Mouse (Mus musculus): ENCODE results near the gene Ccdc170. TPM values are rescaled to one million over a fixed set of nuclear protein-coding genes. Genes with fewer than 3 reads are reported as not detected.

Ccdc170 gene
- polyA plus RNA-seq, 1 experiment, result 0.06 TPM

GRCm38 (mm10) chr10:4533873-4534272 lies 51.6 kb downstream of the Ccdc170 start:
- Histone ChIP-seq H3K9me3 (no peaks in the 10 kb centered on the region), H3K27me3 (replicated peaks) (peaks cover 1% of the 10 kb centered on the region), H3K4me3 (replicated peaks) (no peak overlapping the region), H3K4me1 (no peaks in the 10 kb centered on the region), H3K36me3 (replicated peaks; ENCODE audit: low read length) (no peaks in the 10 kb centered on the region)
- TF ChIP-seq GATA1 (IDR thresholded peaks at IDR 0.05; ENCODE audit: borderline replicate concordance, low read length) (no peak), FLI1 (IDR thresholded peaks at IDR 0.05; ENCODE audit: low read length) (no peak)

- H3K4me1 ChIP-seq, result no peaks in the 10 kb centered on the region
- TF ChIP-seq FLI1 (IDR thresholded peaks at IDR 0.05; ENCODE audit: low read length) (no peak), GATA1 (IDR thresholded peaks at IDR 0.05; ENCODE audit: borderline replicate concordance, low read length) (no peak)
- no peak overlapping the region for H3K4me3 ChIP-seq (replicated peaks)
- H3K36me3 ChIP-seq (replicated peaks; ENCODE audit: low read length), result no peaks in the 10 kb centered on the region
- H3K9me3 ChIP-seq, result peaks cover 10% of the 10 kb centered on the region
- peaks cover 10% of the 10 kb centered on the region for H3K27me3 ChIP-seq (replicated peaks)
Observed at GRCm38 (mm10) chr10:4545550-4545949, 63.2 kb downstream of the Ccdc170 start.

DNA sequence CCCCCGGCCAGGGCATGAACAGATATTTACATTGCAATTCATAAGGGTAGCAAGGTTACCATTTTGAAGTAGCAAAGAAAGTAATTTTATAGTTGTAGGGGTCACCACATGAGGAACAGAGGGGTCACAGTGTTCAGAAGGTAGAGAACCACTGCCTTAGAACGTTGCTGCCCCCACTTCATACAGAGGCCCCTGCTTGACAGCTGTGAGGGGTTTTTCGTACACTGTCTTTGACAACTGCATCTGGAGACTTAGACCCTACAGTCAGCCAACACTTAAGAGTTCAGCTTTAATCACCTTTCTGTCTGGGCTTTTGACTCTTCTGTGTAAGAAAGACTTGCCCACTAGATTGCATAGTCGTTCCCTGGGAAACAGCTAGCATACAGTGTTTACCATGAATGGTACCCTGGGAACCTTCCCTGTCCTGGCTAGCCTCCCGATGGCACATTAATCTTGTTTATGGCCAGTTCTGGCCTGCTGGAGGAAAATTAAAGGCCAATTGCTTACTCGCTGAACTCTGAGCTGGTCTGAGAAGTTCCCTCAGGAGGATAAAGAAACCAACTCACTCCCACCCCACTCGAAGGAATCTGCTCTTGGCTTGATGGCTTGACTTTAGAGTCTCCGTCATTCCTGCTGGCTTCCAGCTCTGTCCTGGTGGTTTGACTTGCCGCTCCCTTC lies 71.3 kb downstream of the Ccdc170 start:
- TF ChIP-seq GATA1 (IDR thresholded peaks at IDR 0.05; ENCODE audit: borderline replicate concordance, low read length), result no peak
- TF ChIP-seq FLI1 (IDR thresholded peaks at IDR 0.05; ENCODE audit: low read length), result no peak

GRCm38 (mm10) chr10:4556842-4557377 lies 74.6 kb downstream of the Ccdc170 start:
- H3K4me3 ChIP-seq (replicated peaks), result no peak overlapping the region
- TF ChIP-seq GATA1 (IDR thresholded peaks at IDR 0.05; ENCODE audit: borderline replicate concordance, low read length) (no peak), FLI1 (IDR thresholded peaks at IDR 0.05; ENCODE audit: low read length) (no peak)
- H3K4me1 ChIP-seq, result no peaks in the 10 kb centered on the region
- H3K27me3 ChIP-seq (replicated peaks), result peaks cover 5% of the 10 kb centered on the region
- no peaks in the 10 kb centered on the region for H3K36me3 ChIP-seq (replicated peaks; ENCODE audit: low read length)
- H3K9me3 ChIP-seq, result no peaks in the 10 kb centered on the region

More for the DNA sequence above, 71.3 kb downstream of the Ccdc170 start:
- Histone ChIP-seq H3K9me3 (no peaks in the 10 kb centered on the region), H3K4me1 (no peaks in the 10 kb centered on the region), H3K36me3 (replicated peaks; ENCODE audit: low read length) (no peaks in the 10 kb centered on the region), H3K4me3 (replicated peaks) (no peak overlapping the region), H3K27me3 (replicated peaks) (peaks cover 12% of the 10 kb centered on the region)

DNA sequence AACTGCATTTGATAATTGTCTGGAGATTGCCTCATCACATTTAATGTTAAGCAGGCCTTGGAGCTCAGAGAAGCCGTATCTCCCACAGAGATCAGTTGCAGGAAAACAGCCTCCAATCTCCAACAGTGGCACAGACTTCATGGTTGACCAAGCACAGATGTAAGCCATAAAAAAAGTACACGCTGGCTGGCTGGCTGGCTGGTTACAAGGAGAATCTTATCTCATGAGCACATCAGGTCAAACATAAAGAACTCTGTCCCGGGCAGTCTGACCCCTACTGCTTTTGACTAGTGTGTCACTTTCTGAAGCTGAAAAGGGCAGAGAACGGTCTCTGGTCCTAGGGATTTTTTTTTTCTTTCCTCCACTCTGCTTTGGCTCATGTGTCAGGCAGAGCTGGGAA lies 76.8 kb downstream of the Ccdc170 start:
- Histone ChIP-seq H3K36me3 (replicated peaks; ENCODE audit: low read length) (no peaks in the 10 kb centered on the region), H3K4me3 (replicated peaks) (no peak overlapping the region), H3K4me1 (no peaks in the 10 kb centered on the region), H3K9me3 (no peaks in the 10 kb centered on the region), H3K27me3 (replicated peaks) (no peaks in the 10 kb centered on the region)
- TF ChIP-seq GATA1 (IDR thresholded peaks at IDR 0.05; ENCODE audit: borderline replicate concordance, low read length) (no peak), FLI1 (IDR thresholded peaks at IDR 0.05; ENCODE audit: low read length) (no peak)

GRCm38 (mm10) chr10:4565148-4565547 lies 82.8 kb downstream of the Ccdc170 start:
- Histone ChIP-seq H3K36me3 (replicated peaks; ENCODE audit: low read length) (no peaks in the 10 kb centered on the region), H3K27me3 (replicated peaks) (peaks cover 2% of the 10 kb centered on the region), H3K9me3 (peaks cover 14% of the 10 kb centered on the region), H3K4me3 (replicated peaks) (no peak overlapping the region), H3K4me1 (no peaks in the 10 kb centered on the region)
- TF ChIP-seq FLI1 (IDR thresholded peaks at IDR 0.05; ENCODE audit: low read length) (no peak), GATA1 (IDR thresholded peaks at IDR 0.05; ENCODE audit: borderline replicate concordance, low read length) (no peak)

GRCm38 (mm10) chr10:4570778-4571177 lies 88.5 kb downstream of the Ccdc170 start:
- no peaks in the 10 kb centered on the region for H3K4me1 ChIP-seq
- no peaks in the 10 kb centered on the region for H3K36me3 ChIP-seq (replicated peaks; ENCODE audit: low read length)
- TF ChIP-seq GATA1 (IDR thresholded peaks at IDR 0.05; ENCODE audit: borderline replicate concordance, low read length) (no peak), FLI1 (IDR thresholded peaks at IDR 0.05; ENCODE audit: low read length) (no peak)
- H3K4me3 ChIP-seq (replicated peaks), result no peak overlapping the region
- H3K9me3 ChIP-seq, result peaks cover 16% of the 10 kb centered on the region
- peaks cover 6% of the 10 kb centered on the region for H3K27me3 ChIP-seq (replicated peaks)

GRCm38 (mm10) chr10:4571304-4571703 lies 89.0 kb downstream of the Ccdc170 start:
- Histone ChIP-seq H3K9me3 (peaks cover 15% of the 10 kb centered on the region), H3K4me1 (no peaks in the 10 kb centered on the region), H3K36me3 (replicated peaks; ENCODE audit: low read length) (no peaks in the 10 kb centered on the region), H3K4me3 (replicated peaks) (no peak overlapping the region), H3K27me3 (replicated peaks) (peaks cover 6% of the 10 kb centered on the region)
- TF ChIP-seq FLI1 (IDR thresholded peaks at IDR 0.05; ENCODE audit: low read length), result no peak
- TF ChIP-seq GATA1 (IDR thresholded peaks at IDR 0.05; ENCODE audit: borderline replicate concordance, low read length), result no peak

DNA sequence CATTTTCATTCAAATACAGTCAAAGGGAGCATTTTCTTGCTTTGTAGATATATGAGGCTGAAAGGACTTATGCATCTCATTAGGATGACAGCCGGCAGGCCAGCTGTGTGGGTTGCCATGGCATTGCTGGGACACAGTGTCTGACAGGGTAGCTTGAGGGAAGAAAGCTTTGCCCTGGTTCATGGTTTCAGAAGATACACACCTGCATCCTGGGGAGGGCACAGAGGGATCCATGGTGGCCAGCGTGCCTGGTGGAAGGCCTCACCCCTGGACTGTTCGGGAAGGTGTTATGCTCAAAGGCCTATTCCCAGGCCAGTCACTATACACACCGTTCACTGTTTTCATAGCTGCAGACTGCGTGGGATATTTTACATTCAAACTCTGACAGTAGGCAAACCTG lies 99.6 kb downstream of the Ccdc170 start:
- H3K9me3 ChIP-seq, result 0 out of 2 replicates have a peak, but pooled peaks cover 3% of the 10 kb centered on the region
- no peaks in the 10 kb centered on the region for H3K4me1 ChIP-seq
- no peak overlapping the region for H3K4me3 ChIP-seq (replicated peaks)
- no peaks in the 10 kb centered on the region for H3K27me3 ChIP-seq (replicated peaks)
- no peaks in the 10 kb centered on the region for H3K36me3 ChIP-seq (replicated peaks; ENCODE audit: low read length)
- no peak for TF ChIP-seq GATA1 (IDR thresholded peaks at IDR 0.05; ENCODE audit: borderline replicate concordance, low read length)
- TF ChIP-seq FLI1 (IDR thresholded peaks at IDR 0.05; ENCODE audit: low read length), result no peak

- Histone ChIP-seq H3K36me3 (replicated peaks; ENCODE audit: low read length) (no peaks in the 10 kb centered on the region), H3K4me3 (replicated peaks) (no peak overlapping the region), H3K4me1 (no peaks in the 10 kb centered on the region), H3K27me3 (replicated peaks) (no peaks in the 10 kb centered on the region), H3K9me3 (0 out of 2 replicates have a peak, but pooled peaks cover 4% of the 10 kb centered on the region)
- TF ChIP-seq GATA1 (IDR thresholded peaks at IDR 0.05; ENCODE audit: borderline replicate concordance, low read length), result no peak
- TF ChIP-seq FLI1 (IDR thresholded peaks at IDR 0.05; ENCODE audit: low read length), result no peak
Observed at GRCm38 (mm10) chr10:4586691-4587090, 104.4 kb downstream of the Ccdc170 start.
